Mouse (Mus musculus) leukemia stem cell, adult 10-12 weeks (primary cell): Measurements from ENCODE around the gene A030005L19Rik. TPM values are rescaled to one million over a fixed set of nuclear protein-coding genes. Genes with fewer than 3 reads are reported as not detected.

ENCODE experiments used
- polyA plus RNA-seq: library from polyadenylated mRNA; stranded (reverse); fragments of >175 nt; gene quantifications from 2 replicates; pipeline ENCODE4 v1.2.3, GENCODE M21; 2012; ENCODE audit warnings: low replicate concordance

The A030005L19Rik gene
- polyA plus RNA-seq = 0.24 and 0.71 TPM in 2 replicates

GRCm38 (mm10) chr1:82913025-82913424 lies at the start of gene A030005L19Rik:
A030005L19Rik (plus strand) TSS chr1:82913325.

GRCm38 (mm10) chr1:82924650-82925049 lies 11.5 kb downstream of the A030005L19Rik start, which contains the start of gene A030014E15Rik:
A030014E15Rik (plus strand) TSS chr1:82924917.

DNA sequence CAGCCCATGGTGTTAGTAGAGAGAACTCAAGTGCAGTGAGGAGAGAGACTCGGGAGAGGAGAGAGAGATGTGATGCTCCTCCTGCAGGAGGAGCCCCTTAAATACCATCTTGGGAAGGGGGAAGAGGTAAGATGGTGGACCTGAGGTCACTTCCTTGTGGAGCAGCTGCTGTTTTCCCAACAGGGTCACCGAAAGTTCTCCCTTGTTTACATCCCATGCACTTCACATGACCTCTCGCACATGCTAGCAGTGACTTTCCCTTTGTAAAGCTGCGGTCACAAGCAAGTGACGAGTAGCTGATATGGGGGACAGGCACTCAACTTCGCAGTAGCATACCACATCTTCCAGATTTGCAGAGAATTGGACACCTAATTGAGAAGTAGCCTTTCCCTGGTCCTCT lies 18.2 kb downstream of the A030005L19Rik start, which contains the start of gene Gm6217:
Gm6217 (minus strand) TSS at position 74 of the 400 bp plus-strand sequence.

GRCm38 (mm10) chr1:82943295-82943694 lies 30.2 kb downstream of the A030005L19Rik start, which contains the start of gene A030003K21Rik:
A030003K21Rik (minus strand) TSS chr1:82943388.

GRCm38 (mm10) chr1:82955913-82956312 lies 42.8 kb downstream of the A030005L19Rik start, which contains the start of gene Gm7544:
Gm7544 (minus strand) TSS chr1:82956013.

DNA sequence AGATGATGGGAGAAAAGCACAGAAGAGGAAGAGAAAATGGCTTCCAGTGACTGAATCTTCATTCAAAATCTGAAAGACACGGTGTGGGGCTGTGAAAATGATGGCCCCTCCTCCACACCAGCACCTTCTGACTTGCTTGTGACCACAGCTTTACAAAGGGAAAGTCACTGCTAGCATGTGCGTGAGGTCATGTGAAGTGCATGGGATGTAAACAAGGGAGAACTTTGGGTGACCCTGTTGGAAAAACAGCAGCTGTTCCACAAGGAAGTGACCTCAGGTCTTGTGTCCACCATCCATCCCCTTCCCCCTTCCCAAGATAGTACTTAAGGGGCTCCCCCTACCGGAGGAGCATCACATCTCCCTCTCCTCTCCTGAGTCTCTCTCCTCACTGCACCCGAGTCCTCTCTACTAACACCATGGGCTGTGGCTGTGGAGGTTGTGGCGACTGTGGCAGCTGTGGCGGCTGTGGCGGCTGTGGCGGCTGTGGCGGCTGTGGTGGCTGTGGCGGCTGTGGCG lies 46.8 kb downstream of the A030005L19Rik start, which contains the start of gene Gm47955:
Gm47955 (plus strand) TSS at position 417 of the 516 bp plus-strand sequence.

Other genes starting within 250 kb of the A030005L19Rik start
- gene Mff, start 188.4 kb upstream of the A030005L19Rik start, polyA plus RNA-seq = 180 and 389 TPM in 2 replicates
- 0.11 TPM in 1 of 2 replicates, not detected in the other for gene Tm4sf20, start 144.9 kb upstream of the A030005L19Rik start, polyA plus RNA-seq
- not detected in 2 replicates for gene Gm47791, start 142.1 kb upstream of the A030005L19Rik start, polyA plus RNA-seq
- gene Agfg1, start 73.8 kb upstream of the A030005L19Rik start, polyA plus RNA-seq = 12.8 and 21.1 TPM in 2 replicates
- not detected in 2 replicates for gene A030014E15Rik, start 11.6 kb downstream of the A030005L19Rik start, polyA plus RNA-seq
- not detected in 2 replicates for gene Gm6217, start 18.1 kb downstream of the A030005L19Rik start, polyA plus RNA-seq
- gene A030003K21Rik, start 30.1 kb downstream of the A030005L19Rik start, polyA plus RNA-seq = not detected in 2 replicates
- gene Gm7544, start 42.7 kb downstream of the A030005L19Rik start, polyA plus RNA-seq = not detected in 2 replicates
- not detected in 2 replicates for gene Gm47955, start 47.0 kb downstream of the A030005L19Rik start, polyA plus RNA-seq
- not detected in 2 replicates for gene Gm47959, start 87.2 kb downstream of the A030005L19Rik start, polyA plus RNA-seq
- gene Slc19a3, start 125.1 kb downstream of the A030005L19Rik start, polyA plus RNA-seq = 0.09 TPM in 1 of 2 replicates, not detected in the other
- not detected in 2 replicates for gene Krtap28-10, start 129.2 kb downstream of the A030005L19Rik start, polyA plus RNA-seq
- not detected in 2 replicates for gene Gm47969, start 131.6 kb downstream of the A030005L19Rik start, polyA plus RNA-seq
- gene A030005K14Rik, start 146.1 kb downstream of the A030005L19Rik start, polyA plus RNA-seq = not detected in 2 replicates
- gene Krtap28-13, start 147.6 kb downstream of the A030005L19Rik start, polyA plus RNA-seq = not detected in 2 replicates
- not detected in 2 replicates for gene Ccl20, start 203.4 kb downstream of the A030005L19Rik start, polyA plus RNA-seq
- not detected in 2 replicates for gene Daw1, start 246.4 kb downstream of the A030005L19Rik start, polyA plus RNA-seq